Mouse (Mus musculus) testis, adult 2 months (tissue): ENCODE data around the gene Bcl2.

Experiments
- CTCF ChIP-seq: fragments of 200-500 bp; IDR thresholded peaks from 2 replicates; pipeline ENCODE4 v1.5.1; 2012; ENCODE audit warnings: low read depth, mild to moderate bottlenecking, inconsistent platforms, low read length, moderate library complexity; ENCODE audit not compliant: control insufficient read depth, insufficient read depth, insufficient replicate concordance
- POLR2A ChIP-seq: fragments of 200-500 bp; IDR thresholded peaks from 2 replicates; pipeline ENCODE4 v1.6.1; 2012; ENCODE audit warnings: low read depth, mild to moderate bottlenecking, inconsistent platforms, low read length, moderate library complexity; ENCODE audit not compliant: control insufficient read depth

DNA sequence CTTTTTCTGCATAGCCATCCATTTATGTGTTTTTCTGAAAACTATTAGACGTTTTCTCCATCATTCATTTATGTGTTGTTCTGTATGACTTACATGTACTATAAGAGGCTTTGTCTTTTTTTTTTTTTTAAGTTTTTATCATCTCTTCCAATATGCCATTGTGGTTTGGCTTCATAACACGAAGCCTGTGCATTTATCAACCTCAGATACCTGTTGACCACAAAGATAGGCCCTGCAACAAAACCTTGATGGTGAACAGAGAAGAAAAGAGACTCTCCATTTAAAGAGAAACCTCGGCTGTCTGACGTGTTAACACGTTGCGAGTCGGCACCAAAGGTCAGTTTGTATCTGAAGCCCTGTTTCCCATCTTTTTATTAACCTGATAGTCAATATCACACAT lies 3.9 kb downstream of the Bcl2 start:
- TF ChIP-seq CTCF (no peak), POLR2A (no peak)
